Mouse (Mus musculus) ES-E14 (cell line): ENCODE measurements at regions not wholly inside any gene's neighbourhood (a gene's known extent, or its start where the extent isn't known, plus 50 kb on each side); places are given as distances from the start of the nearest gene placed in this dataset.
A peak's percentile ranks its signal among the peaks of the same experiment; 100 is the strongest.
"Not testable (repeated sequence)": the region's sequence is repeated elsewhere in the genome, so short reads cannot be mapped to it uniquely, and the experiment has no call there.

Source experiments
- DNase-seq: peaks from one replicate; pipeline ENCODE4 v3.0.0-alpha.2; 2013; ENCODE audit warnings: low read depth, low spot score
- H3K27ac ChIP-seq: 2 replicates; pipeline ENCODE4 v1.5.1; 2012; ENCODE audit warnings: low read depth, mild to moderate bottlenecking, low read length, moderate library complexity, mixed read lengths; ENCODE audit not compliant: poor library complexity, insufficient read depth, severe bottlenecking
- H3K36me3 ChIP-seq: 2 replicates; pipeline ENCODE4 v1.6.1; 2012; ENCODE audit warnings: mild to moderate bottlenecking, low read length, moderate library complexity, mixed read lengths; ENCODE audit not compliant: control insufficient read depth, poor library complexity, insufficient read depth, severe bottlenecking
- H3K4me1 ChIP-seq, 2 experiments: fragments of 150-350 bp in 1 of 2; sonication (generic) in 1 of 2; 2 replicates each; pipeline ENCODE4 v1.6.1; 2012; ENCODE audit warnings: low read length in 2 of 2, mild to moderate bottlenecking in 1 of 2, mixed read lengths in 1 of 2; ENCODE audit not compliant: control insufficient read depth in 2 of 2, insufficient read depth in 2 of 2, poor library complexity in 1 of 2
- H3K4me3 ChIP-seq, 2 experiments: fragments of 150-350 bp in 1 of 2; sonication (generic) in 1 of 2; 2 replicates each; pipeline ENCODE4 v1.5.1; 2012; ENCODE audit warnings: low read length in 2 of 2, low read depth in 1 of 2, mild to moderate bottlenecking in 1 of 2, mixed read lengths in 1 of 2; ENCODE audit not compliant: insufficient read depth in 1 of 2, poor library complexity in 1 of 2, severe bottlenecking in 1 of 2
- H3K9ac ChIP-seq: 2 replicates; pipeline ENCODE4 v1.6.1; 2012; ENCODE audit warnings: low read depth, mild to moderate bottlenecking, low read length, mixed read lengths; ENCODE audit not compliant: poor library complexity, insufficient read depth, severe bottlenecking
- H3K9me3 ChIP-seq: fragments of 150-350 bp; sonication (generic); 2 replicates; pipeline ENCODE4 v1.6.1; 2012; ENCODE audit warnings: low read depth, mild to moderate bottlenecking, low read length; ENCODE audit not compliant: control insufficient read depth, insufficient read depth
- CHD2 ChIP-seq: IDR thresholded peaks from 2 replicates; pipeline ENCODE4 v1.6.1; 2014; ENCODE audit warnings: mild to moderate bottlenecking, low read depth, low read length, inconsistent platforms
- HCFC1 ChIP-seq: IDR thresholded peaks from 2 replicates; pipeline ENCODE4 v1.6.1; 2012; ENCODE audit warnings: low read length, inconsistent platforms, borderline replicate concordance; ENCODE audit not compliant: insufficient read depth
- MAFK ChIP-seq: IDR thresholded peaks from 2 replicates; pipeline ENCODE4 v1.6.1; 2014; ENCODE audit warnings: mild to moderate bottlenecking, low read depth, low read length, inconsistent platforms; ENCODE audit not compliant: insufficient read depth
- ZC3H11A ChIP-seq: IDR thresholded peaks from 2 replicates; pipeline ENCODE4 v1.6.1; 2012; ENCODE audit warnings: low read depth, mild to moderate bottlenecking, inconsistent platforms, low read length, borderline replicate concordance
- ZNF384 ChIP-seq: IDR thresholded peaks from 2 replicates; pipeline ENCODE4 v1.6.1; 2012; ENCODE audit warnings: low read depth, low read length, inconsistent platforms
- in situ Hi-C, 2 experiments: fragments of 600-800 bp; cut with MboI; formaldehyde crosslinking; loops; one replicate each; pipeline ENCODE4 v1.15.1; 2025; ENCODE audit warnings: low sequenced_read_pairs in 2 of 2, inconsistent platforms in 1 of 2; ENCODE audit not compliant: unreplicated experiment in 2 of 2

DNA sequence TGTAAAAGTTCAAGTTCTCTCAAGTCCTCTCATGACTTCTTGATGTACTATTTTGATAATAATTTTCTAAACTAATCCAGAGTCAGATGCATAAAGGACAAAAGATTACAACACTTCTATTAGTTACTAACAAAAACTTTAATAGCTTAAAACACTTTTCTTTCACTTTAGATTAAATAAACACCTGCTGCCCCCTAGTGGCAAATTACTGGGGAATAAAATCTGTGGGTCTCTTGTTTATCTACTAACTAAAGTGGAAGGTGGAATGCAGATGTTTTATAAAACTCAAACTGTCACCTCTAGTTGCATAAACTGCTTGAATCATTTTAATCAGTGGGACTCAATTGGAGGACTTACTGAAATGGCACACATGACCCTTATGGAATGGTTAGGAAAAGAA is 1129.0 kb downstream of the Galc start:
- TF ChIP-seq MAFK (no peak), ZNF384 (no peak), ZC3H11A (0 out of 2 replicates have a peak, but pooled peaks have one; percentile 24), HCFC1 (no peak), CHD2 (no peak)
- DNase-seq = peak; percentile 37
- in situ Hi-C loops = no loop called here
- no peak overlapping the region for H3K9ac ChIP-seq
- H3K27ac ChIP-seq = no peak overlapping the region
- no peaks in the 10 kb centered on the region for H3K4me1 ChIP-seq
- no peaks in the 10 kb centered on the region for H3K36me3 ChIP-seq
- no peak overlapping the region for H3K4me3 ChIP-seq
- no peaks in the 10 kb centered on the region for H3K9me3 ChIP-seq

DNA sequence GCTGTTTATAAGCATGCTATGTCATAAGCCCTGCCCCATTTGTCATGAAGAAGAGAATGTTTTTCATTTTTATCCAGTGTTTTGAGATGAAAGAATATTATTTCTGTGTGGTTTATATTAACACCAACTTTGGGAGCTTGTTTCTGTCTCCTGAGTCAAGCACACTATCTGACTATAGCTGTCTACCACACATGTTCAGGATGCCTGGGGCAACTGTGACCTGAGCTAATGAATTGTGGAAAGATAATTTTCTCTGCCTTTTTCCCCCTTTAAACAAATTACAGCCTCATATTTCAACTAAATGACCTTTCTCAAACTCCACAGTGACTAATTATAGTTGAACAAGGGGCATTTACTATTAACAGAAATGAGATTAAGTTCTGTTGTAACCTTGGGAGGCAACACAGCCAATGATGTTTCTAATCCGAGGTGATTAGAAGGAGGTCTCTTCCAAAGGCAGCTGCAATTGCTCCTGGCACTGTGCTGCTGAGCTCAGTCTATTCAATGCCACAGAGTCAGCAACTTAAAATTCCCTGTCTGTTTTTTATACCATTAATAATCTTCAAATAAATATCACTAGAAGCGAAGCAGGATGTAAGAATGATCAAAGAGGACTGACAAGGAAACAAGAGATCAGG is 1168.6 kb downstream of the Galc start:
- no peak overlapping the region for H3K27ac ChIP-seq
- H3K9me3 ChIP-seq = no peaks in the 10 kb centered on the region
- H3K9ac ChIP-seq = no peak overlapping the region
- in situ Hi-C loops = no loop called here
- H3K4me1 ChIP-seq = no peaks in the 10 kb centered on the region
- DNase-seq = no peak
- H3K36me3 ChIP-seq = no peaks in the 10 kb centered on the region
- no peak for TF ChIP-seq MAFK
- no peak for TF ChIP-seq HCFC1
- no peak for TF ChIP-seq ZNF384
- no peak for TF ChIP-seq ZC3H11A
- TF ChIP-seq CHD2 = no peak
- no peak overlapping the region for H3K4me3 ChIP-seq

DNA sequence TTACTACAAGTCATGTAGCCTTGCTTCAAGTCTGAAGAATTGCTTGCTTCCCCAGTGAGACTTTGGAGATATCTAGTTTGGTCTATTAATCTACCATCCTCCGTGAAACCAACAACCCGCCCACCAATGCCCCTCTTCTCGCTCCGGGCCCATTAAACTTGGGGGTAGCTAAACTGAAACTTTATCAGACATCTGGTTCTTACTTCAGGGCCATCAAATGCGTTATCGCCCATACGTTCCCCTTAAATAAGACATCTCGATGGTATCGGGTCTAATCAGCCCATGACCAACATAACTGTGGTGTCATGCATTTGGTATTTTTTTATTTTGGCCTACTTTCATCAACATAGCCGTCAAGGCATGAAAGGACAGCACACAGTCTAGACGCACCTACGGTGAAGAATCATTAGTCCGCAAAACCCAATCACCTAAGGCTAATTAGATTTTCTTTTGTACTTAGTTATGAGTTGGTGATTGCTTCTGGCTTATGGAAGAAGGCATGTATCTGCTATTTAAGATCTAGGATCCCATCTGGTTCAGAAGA is 1197.8 kb downstream of the Galc start:
- H3K9me3 ChIP-seq, H3K4me3 ChIP-seq, H3K36me3 ChIP-seq, in situ Hi-C loops, H3K9ac ChIP-seq, DNase-seq, H3K4me1 ChIP-seq, H3K27ac ChIP-seq: not testable (repeated sequence)

GRCm38 (mm10) chr12:97047674-97048073 is 1211.6 kb downstream of the Galc start:
- TF ChIP-seq CHD2 (no peak), HCFC1 (no peak), ZNF384 (no peak), MAFK (no peak), ZC3H11A (no peak)
- in situ Hi-C loops = no loop called here

More at GRCm38 (mm10) chr12:97047674-97048073, 1211.6 kb downstream of the Galc start:
- Histone ChIP-seq H3K9me3 (no peaks in the 10 kb centered on the region), H3K9ac (no peak overlapping the region), H3K4me1 (no peaks in the 10 kb centered on the region), H3K27ac (no peak overlapping the region), H3K36me3 (no peaks in the 10 kb centered on the region), H3K4me3 (no peak overlapping the region)
- no peak for DNase-seq
